Mouse (Mus musculus) T-helper 17 cell (primary cell): Measurements from ENCODE around the gene Atp8b3.

Experiments
- in situ Hi-C, 2 experiments: fragments of 300-600 bp; cut with MboI, MseI; formaldehyde crosslinking; loops; 1 replicate in 1 of 2; 2 replicates in 1 of 2; pipeline ENCODE4 v1.15.1; 2025; ENCODE audit warnings: high pct_unique_total_duplicates in 2 of 2

Atp8b3 gene

GRCm38 (mm10) chr10:80526172-80526571, 12.8 kb downstream of the Atp8b3 start:
- in situ Hi-C loops: no loop called here

GRCm38 (mm10) chr10:80523299-80523698, 15.6 kb downstream of the Atp8b3 start:
- in situ Hi-C loops: no loop called here

GRCm38 (mm10) chr10:80519287-80519686, 19.6 kb downstream of the Atp8b3 start:
- in situ Hi-C loops: no loop called here

- in situ Hi-C loops: loop anchor here in 1 of 2 experiments (5.0 kb wide), 1 partner anchor 66 kb away; no protein-coding TSS in a partner anchor
These were observed 25.2 kb downstream of the Atp8b3 start for GRCm38 (mm10) chr10:80513739-80514138.

- in situ Hi-C loops: loop anchor here in 1 of 2 experiments (5.0 kb wide), 1 partner anchor 63 kb away; no protein-coding TSS in a partner anchor
These were observed 28.7 kb downstream of the Atp8b3 start for GRCm38 (mm10) chr10:80510273-80510660.

- in situ Hi-C loops: loop anchor here (5.0 kb wide), 1 partner anchor 62 kb away; no protein-coding TSS in a partner anchor
These were observed 29.3 kb downstream of the Atp8b3 start for GRCm38 (mm10) chr10:80509412-80510272.

- in situ Hi-C loops: loop anchor here in 1 of 2 experiments (5.0 kb wide), 1 partner anchor 59 kb away; no protein-coding TSS in a partner anchor
These were observed 32.7 kb downstream of the Atp8b3 start for GRCm38 (mm10) chr10:80506222-80506621.

GRCm38 (mm10) chr10:80504724-80505123, 34.2 kb downstream of the Atp8b3 start:
- in situ Hi-C loops: loop anchor here in 1 of 2 experiments (5.0 kb wide), 1 partner anchor 57 kb away; no protein-coding TSS in a partner anchor

GRCm38 (mm10) chr10:80503599-80504220, 35.2 kb downstream of the Atp8b3 start:
- in situ Hi-C loops: no loop called here

GRCm38 (mm10) chr10:80502819-80503314, 36.1 kb downstream of the Atp8b3 start:
- in situ Hi-C loops: no loop called here

GRCm38 (mm10) chr10:80502291-80502690, 36.6 kb downstream of the Atp8b3 start:
- in situ Hi-C loops: no loop called here

GRCm38 (mm10) chr10:80496421-80496820, 42.5 kb downstream of the Atp8b3 start:
- in situ Hi-C loops: no loop called here

GRCm38 (mm10) chr10:80495901-80496300, 43.0 kb downstream of the Atp8b3 start:
- in situ Hi-C loops: no loop called here

- in situ Hi-C loops: no loop called here
These were observed 44.2 kb downstream of the Atp8b3 start, which contains the start of gene Onecut3 for GRCm38 (mm10) chr10:80494732-80495131. Gene Onecut3, plus strand, starts transcription at chr10:80494835.

- in situ Hi-C loops: no loop called here
These were observed 48.9 kb downstream of the Atp8b3 start for GRCm38 (mm10) chr10:80490051-80490450.

GRCm38 (mm10) chr10:80486862-80487379, 52.0 kb downstream of the Atp8b3 start:
- in situ Hi-C loops: no loop called here

- in situ Hi-C loops: no loop called here
These were observed 57.9 kb downstream of the Atp8b3 start for GRCm38 (mm10) chr10:80481002-80481401.

GRCm38 (mm10) chr10:80478531-80478930, 60.4 kb downstream of the Atp8b3 start:
- in situ Hi-C loops: no loop called here

- in situ Hi-C loops: no loop called here
These were observed 63.5 kb downstream of the Atp8b3 start for GRCm38 (mm10) chr10:80475290-80475959.
